Mouse (Mus musculus) erythroblast, embryonic 14.5 days (primary cell): ENCODE results near the gene Gm20937.
"Not testable (repeated sequence)": the region's sequence is repeated elsewhere in the genome, so short reads cannot be mapped to it uniquely, and the experiment has no call there.

Experiments used
- GATA1 ChIP-seq: IDR thresholded peaks from 2 replicates; pipeline ENCODE4 v1.6.1; 2012; ENCODE audit warnings: low read length, inconsistent platforms, mixed read lengths
- TAL1 ChIP-seq: IDR thresholded peaks from 3 replicates; pipeline ENCODE4 v1.6.1; 2012; ENCODE audit warnings: low read length, inconsistent platforms, mixed read lengths

DNA sequence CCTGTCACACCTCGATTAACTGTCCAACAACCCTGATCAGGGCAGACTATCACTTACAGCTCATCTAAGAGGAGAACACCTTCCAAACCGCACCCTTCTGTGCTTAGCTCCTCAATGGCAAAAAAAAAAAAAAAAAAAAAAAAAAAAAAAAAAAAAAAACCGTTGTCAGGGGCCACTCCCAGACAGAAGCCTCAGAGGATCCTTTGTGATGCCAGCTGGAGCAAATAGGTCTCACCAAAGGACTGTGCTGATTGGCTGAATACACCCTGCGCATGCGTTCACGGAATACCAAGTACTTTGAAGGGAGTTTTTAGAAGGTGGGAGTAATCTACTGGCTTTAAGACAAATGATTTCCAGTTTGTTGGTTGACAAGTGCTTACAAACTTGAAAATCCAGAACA lies at the start of gene Gm20937:
- not testable (repeated sequence) for TF ChIP-seq GATA1, TAL1
